Mouse (Mus musculus) MEL (cell line): ENCODE data around the gene Unc13d. TPM values are rescaled to one million over a fixed set of nuclear protein-coding genes. Genes with fewer than 3 reads are reported as not detected.

ENCODE experiments used
- DNase-seq: peaks from one replicate; pipeline ENCODE4 v3.0.0; 2011; ENCODE audit warnings: low read depth, low spot score
- H3K27ac ChIP-seq: 2 replicates; pipeline ENCODE4 v1.5.1; 2012; ENCODE audit warnings: low read depth, mild to moderate bottlenecking, control low read depth, low read length, moderate library complexity; ENCODE audit not compliant: control insufficient read depth
- H3K27me3 ChIP-seq, 2 experiments: fragments of 150-350 bp in 1 of 2; sonication (generic) in 1 of 2; 2 replicates each; pipeline ENCODE4 v1.6.1; 2012; ENCODE audit warnings: low read length in 2 of 2, mild to moderate bottlenecking in 2 of 2, improper control_type of control experiment in 1 of 2, moderate library complexity in 1 of 2; ENCODE audit not compliant: insufficient read depth in 2 of 2, control insufficient read depth in 1 of 2
- H3K36me3 ChIP-seq, 2 experiments: 2 replicates each; pipeline ENCODE4 v1.6.1; 2012 to 2014; ENCODE audit warnings: low read length in 2 of 2, improper control_type of control experiment in 1 of 2, inconsistent platforms in 1 of 2, mild to moderate bottlenecking in 1 of 2; ENCODE audit not compliant: insufficient read depth in 2 of 2, control insufficient read depth in 1 of 2
- H3K4me1 ChIP-seq, 2 experiments: fragments of 150-350 bp in 1 of 2; sonication (generic) in 1 of 2; 2 replicates each; pipeline ENCODE4 v1.6.1; 2012; ENCODE audit warnings: low read length in 2 of 2, improper control_type of control experiment in 1 of 2, mild to moderate bottlenecking in 1 of 2; ENCODE audit not compliant: insufficient read depth in 2 of 2, control insufficient read depth in 1 of 2
- H3K4me3 ChIP-seq, 2 experiments: fragments of 150-350 bp in 1 of 2; sonication (generic) in 1 of 2; 2 replicates each; pipeline ENCODE4 v1.5.1; 2012; ENCODE audit warnings: low read depth in 2 of 2, low read length in 2 of 2, mild to moderate bottlenecking in 2 of 2, moderate library complexity in 2 of 2, control low read depth in 1 of 2, improper control_type of control experiment in 1 of 2; ENCODE audit not compliant: control insufficient read depth in 1 of 2, insufficient read depth in 1 of 2
- H3K79me2 ChIP-seq: 2 replicates; pipeline ENCODE4 v1.6.1; 2012; ENCODE audit warnings: mild to moderate bottlenecking, low read length, moderate library complexity; ENCODE audit not compliant: control insufficient read depth, poor library complexity, insufficient read depth
- H3K9ac ChIP-seq: 2 replicates; pipeline ENCODE4 v1.6.1; 2012; ENCODE audit warnings: low read depth, mild to moderate bottlenecking, control low read depth, low read length, moderate library complexity; ENCODE audit not compliant: control insufficient read depth, poor library complexity, severe bottlenecking
- H3K9me3 ChIP-seq: fragments of 150-350 bp; sonication (generic); replicated peaks from 2 replicates; pipeline ENCODE4 v1.6.1; 2012; ENCODE audit warnings: mild to moderate bottlenecking, low read length, improper control_type of control experiment, moderate library complexity; ENCODE audit not compliant: insufficient read depth
- BHLHE40 ChIP-seq: IDR thresholded peaks from 2 replicates; pipeline ENCODE4 v1.6.1; 2012; ENCODE audit warnings: low read depth, mild to moderate bottlenecking, inconsistent platforms, low read length, improper control_type of control experiment, borderline replicate concordance
- CHD1 ChIP-seq: IDR thresholded peaks from 2 replicates; pipeline ENCODE4 v1.6.1; 2012; ENCODE audit warnings: low read depth, mild to moderate bottlenecking, inconsistent platforms, low read length, improper control_type of control experiment
- CHD2 ChIP-seq: IDR thresholded peaks from 2 replicates; pipeline ENCODE4 v1.6.1; 2011; ENCODE audit warnings: low read length, improper control_type of control experiment
- CTCF ChIP-seq, 3 experiments: IDR thresholded peaks in 2 of 3; conservative IDR thresholded peaks in 1 of 3; 2 replicates each; pipeline ENCODE4 v1.5.1; 2011 to 2012; ENCODE audit warnings: low read length in 3 of 3, low read depth in 2 of 3, mild to moderate bottlenecking in 2 of 3, improper control_type of control experiment in 1 of 3, inconsistent platforms in 1 of 3, mixed read lengths in 1 of 3, moderate library complexity in 1 of 3; ENCODE audit not compliant: control insufficient read depth in 1 of 3, insufficient read depth in 1 of 3, poor library complexity in 1 of 3, severe bottlenecking in 1 of 3
- E2F4 ChIP-seq: IDR thresholded peaks from 2 replicates; pipeline ENCODE4 v1.6.1; 2011; ENCODE audit warnings: low read depth, low read length, improper control_type of control experiment, borderline replicate concordance
- ELF1 ChIP-seq: IDR thresholded peaks from 2 replicates; pipeline ENCODE4 v1.6.1; 2014; ENCODE audit warnings: low read depth, mild to moderate bottlenecking, inconsistent platforms, low read length, improper control_type of control experiment, moderate library complexity
- ETS1 ChIP-seq: IDR thresholded peaks from 2 replicates; pipeline ENCODE4 v1.6.1; 2012; ENCODE audit warnings: low read depth, mild to moderate bottlenecking, inconsistent platforms, low read length, improper control_type of control experiment, moderate library complexity
- GATA1 ChIP-seq: IDR thresholded peaks from 2 replicates; pipeline ENCODE4 v1.6.1; 2011; ENCODE audit warnings: low read depth, low read length, improper control_type of control experiment
- HCFC1 ChIP-seq: IDR thresholded peaks from 2 replicates; pipeline ENCODE4 v1.6.1; 2012; ENCODE audit warnings: low read depth, mild to moderate bottlenecking, inconsistent platforms, low read length, improper control_type of control experiment, moderate library complexity
- KAT2A ChIP-seq: conservative IDR thresholded peaks from 2 replicates; pipeline ENCODE4 v1.6.1; 2012; ENCODE audit warnings: low read depth, low read length, improper control_type of control experiment, inconsistent platforms
- MAFK ChIP-seq: IDR thresholded peaks from 2 replicates; pipeline ENCODE4 v1.6.1; 2011; ENCODE audit warnings: low read depth, mild to moderate bottlenecking, low read length, improper control_type of control experiment, borderline replicate concordance
- MAX ChIP-seq: IDR thresholded peaks from 2 replicates; pipeline ENCODE4 v1.6.1; 2011; ENCODE audit warnings: low read length, improper control_type of control experiment
- MAZ ChIP-seq: IDR thresholded peaks from 2 replicates; pipeline ENCODE4 v1.6.1; 2012; ENCODE audit warnings: low read depth, mild to moderate bottlenecking, inconsistent platforms, low read length, improper control_type of control experiment
- MEF2A ChIP-seq: IDR thresholded peaks from 2 replicates; pipeline ENCODE4 v1.6.1; 2014; ENCODE audit warnings: low read depth, mild to moderate bottlenecking, inconsistent platforms, low read length, improper control_type of control experiment; ENCODE audit not compliant: poor library complexity, insufficient replicate concordance, severe bottlenecking; ENCODE audit errors: extremely low read depth
- MYB ChIP-seq: IDR thresholded peaks from 2 replicates; pipeline ENCODE4 v1.6.1; 2011; ENCODE audit warnings: mild to moderate bottlenecking, low read depth, low read length, improper control_type of control experiment
- MYC ChIP-seq: IDR thresholded peaks from 2 replicates; pipeline ENCODE4 v1.6.1; 2011; ENCODE audit warnings: low read depth, mild to moderate bottlenecking, low read length, improper control_type of control experiment, moderate library complexity
- NELFE ChIP-seq: IDR thresholded peaks from 2 replicates; pipeline ENCODE4 v1.6.1; 2011; ENCODE audit warnings: low read depth, low read length, improper control_type of control experiment
- NRF1 ChIP-seq: IDR thresholded peaks from 2 replicates; pipeline ENCODE4 v1.6.1; 2014; ENCODE audit warnings: low read depth, mild to moderate bottlenecking, inconsistent platforms, low read length, improper control_type of control experiment, moderate library complexity; ENCODE audit not compliant: poor library complexity, insufficient read depth, severe bottlenecking
- POLR2A ChIP-seq, 2 experiments: IDR thresholded peaks; 2 replicates each; pipeline ENCODE4 v1.6.1; 2011 to 2012; ENCODE audit warnings: low read length in 2 of 2, mild to moderate bottlenecking in 2 of 2, control low read depth in 1 of 2, improper control_type of control experiment in 1 of 2, low read depth in 1 of 2, moderate library complexity in 1 of 2; ENCODE audit not compliant: control insufficient read depth in 1 of 2, insufficient read depth in 1 of 2, poor library complexity in 1 of 2
- POLR2AphosphoS2 ChIP-seq: IDR thresholded peaks from 2 replicates; pipeline ENCODE4 v1.6.1; 2011; ENCODE audit warnings: low read length, improper control_type of control experiment
- RAD21 ChIP-seq: IDR thresholded peaks from 2 replicates; pipeline ENCODE4 v1.6.1; 2011; ENCODE audit warnings: mild to moderate bottlenecking, low read depth, low read length, improper control_type of control experiment
- RCOR1 ChIP-seq: IDR thresholded peaks from 2 replicates; pipeline ENCODE4 v1.6.1; 2012; ENCODE audit warnings: low read depth, mild to moderate bottlenecking, inconsistent platforms, low read length, improper control_type of control experiment
- SIN3A ChIP-seq: IDR thresholded peaks from 2 replicates; pipeline ENCODE4 v1.6.1; 2012; ENCODE audit warnings: low read length, improper control_type of control experiment, inconsistent platforms
- SMC3 ChIP-seq: IDR thresholded peaks from 2 replicates; pipeline ENCODE4 v1.6.1; 2011; ENCODE audit warnings: low read depth, low read length, improper control_type of control experiment
- TAL1 ChIP-seq: IDR thresholded peaks from 2 replicates; pipeline ENCODE4 v1.6.1; 2012; ENCODE audit warnings: mild to moderate bottlenecking, inconsistent platforms, low read length, moderate library complexity, mixed read lengths
- TBP ChIP-seq: IDR thresholded peaks from 2 replicates; pipeline ENCODE4 v1.8.0; 2011; ENCODE audit warnings: low read depth, low read length, improper control_type of control experiment
- UBTF ChIP-seq: IDR thresholded peaks from 2 replicates; pipeline ENCODE4 v1.6.1; 2012; ENCODE audit warnings: low read depth, mild to moderate bottlenecking, inconsistent platforms, low read length, improper control_type of control experiment, moderate library complexity, borderline replicate concordance; ENCODE audit not compliant: insufficient read depth
- USF1 ChIP-seq: IDR thresholded peaks from 2 replicates; pipeline ENCODE4 v1.6.1; 2014; ENCODE audit warnings: low read depth, mild to moderate bottlenecking, inconsistent platforms, low read length, improper control_type of control experiment, moderate library complexity
- USF2 ChIP-seq, 2 experiments: IDR thresholded peaks; 2 replicates each; pipeline ENCODE4 v1.6.1; 2011 to 2012; ENCODE audit warnings: improper control_type of control experiment in 2 of 2, low read length in 2 of 2, borderline replicate concordance in 1 of 2, inconsistent platforms in 1 of 2, low read depth in 1 of 2, mild to moderate bottlenecking in 1 of 2; ENCODE audit not compliant: insufficient read depth in 1 of 2
- ZC3H11A ChIP-seq: IDR thresholded peaks from 2 replicates; pipeline ENCODE4 v1.6.1; 2012; ENCODE audit warnings: low read depth, mild to moderate bottlenecking, inconsistent platforms, low read length, improper control_type of control experiment
- ZKSCAN1 ChIP-seq: IDR thresholded peaks from 2 replicates; pipeline ENCODE4 v1.6.1; 2012; ENCODE audit warnings: low read depth, mild to moderate bottlenecking, inconsistent platforms, low read length, improper control_type of control experiment, moderate library complexity
- ZMIZ1 ChIP-seq: IDR thresholded peaks from 2 replicates; pipeline ENCODE4 v1.6.1; 2012; ENCODE audit warnings: low read depth, mild to moderate bottlenecking, inconsistent platforms, low read length, improper control_type of control experiment, moderate library complexity
- ZNF384 ChIP-seq: IDR thresholded peaks from 2 replicates; pipeline ENCODE4 v1.6.1; 2012; ENCODE audit warnings: low read depth, mild to moderate bottlenecking, inconsistent platforms, low read length, improper control_type of control experiment
- polyA plus RNA-seq, 2 experiments: library from polyadenylated mRNA; stranded (reverse) in 1 of 2; unstranded in 1 of 2; fragments of >175 nt in 1 of 2; fragments of >200 nt in 1 of 2; gene quantifications; 2 replicates each; pipeline versions ENCODE4 v1.2.1 to v1.2.4; 2012; ENCODE audit warnings: low replicate concordance in 2 of 2, low read depth in 1 of 2; ENCODE audit not compliant: insufficient read length in 2 of 2, insufficient read depth in 1 of 2, missing spikeins in 1 of 2
- total RNA-seq: library from RNA; depleted of rRNA; stranded (reverse); fragments of 300-350 nt; gene quantifications from 2 replicates; pipeline ENCODE4 v1.2.3, GENCODE M21; 2012

The Unc13d gene
- total and polyA plus RNA-seq, 3 experiments: 115 to 146 TPM; not detected in 1

DNA sequence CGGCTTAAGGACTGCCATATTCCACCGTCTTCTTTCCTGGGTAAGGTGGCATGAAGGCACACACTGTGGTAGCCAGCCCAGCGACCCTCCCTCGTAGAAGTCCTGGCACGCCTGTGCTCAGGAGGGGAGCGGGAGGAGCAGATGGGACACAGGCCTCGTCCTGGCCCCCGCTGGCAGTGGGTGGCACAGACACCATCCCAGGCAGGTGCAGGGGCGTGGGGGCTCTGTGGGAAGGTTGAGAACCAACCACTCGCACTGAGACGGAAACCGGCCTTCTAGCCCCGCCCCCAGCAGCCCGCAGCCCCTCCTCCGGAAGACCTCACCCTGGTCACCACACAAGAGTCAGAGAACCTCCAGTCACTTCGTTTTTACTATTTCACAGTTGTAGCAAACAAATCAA lies 460 bp upstream of the Unc13d start (continued):
- TF ChIP-seq BHLHE40: no peak
- TF ChIP-seq MEF2A: no peak
- no peak for TF ChIP-seq MAZ
- no peak for TF ChIP-seq USF1
- TF ChIP-seq NRF1: no peak
- TF ChIP-seq MYB: no peak
- TF ChIP-seq, all 39 proteins: peak for 7

DNA sequence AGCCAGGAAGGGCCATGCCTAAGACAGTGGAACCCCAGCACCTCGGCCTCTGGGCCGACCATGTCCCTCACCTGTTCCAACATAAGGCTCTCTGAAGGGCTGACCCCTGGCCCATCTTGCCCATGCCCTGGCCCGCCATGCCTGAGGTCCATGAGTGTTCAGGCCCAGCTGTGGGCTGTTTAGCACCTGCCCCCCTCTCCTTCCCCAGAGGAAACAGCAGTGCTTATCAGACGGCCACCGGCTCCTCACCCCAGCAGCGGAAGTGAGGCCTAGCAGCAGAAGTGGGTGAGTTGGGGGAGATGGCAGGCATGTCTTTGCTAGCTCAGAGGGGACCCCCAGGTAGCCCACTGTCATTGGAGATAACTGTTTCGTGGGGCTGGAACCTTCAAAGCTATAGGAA lies 925 bp downstream of the Unc13d start:
- Histone ChIP-seq H3K4me3 (peak overlapping the region; percentile 59 to 78), H3K9ac (peak overlapping the region; percentile 94), H3K9me3 (no peaks in the 10 kb centered on the region), H3K36me3 (peaks cover 0 to 21% of the 10 kb centered on the region in 2 experiments; a peak in 2 of 4 replicates), H3K27ac (peak overlapping the region; percentile 97), H3K79me2 (peaks cover 21% of the 10 kb centered on the region), H3K4me1 (peaks cover 11 to 21% of the 10 kb centered on the region in 2 experiments), H3K27me3 (no peaks in the 10 kb centered on the region)
- peak; percentile 94 for DNase-seq
- peak; percentile 82 for TF ChIP-seq ELF1
- no peak for TF ChIP-seq MAFK
- peak; percentile 94 for TF ChIP-seq POLR2AphosphoS2
- no peak; the same call in 1 of the 2 replicates for TF ChIP-seq SMC3
- no peak for TF ChIP-seq ZC3H11A
- TF ChIP-seq MAX: peak; percentile 75
- TF ChIP-seq ZNF384: no peak
- no peak for TF ChIP-seq USF2 (IDR thresholded peaks at IDR 0.05; ENCODE audit: borderline replicate concordance in 1 of 2, insufficient read depth in 1 of 2, low read depth in 1 of 2, low read length in 2 of 2)
- TF ChIP-seq CTCF (IDR thresholded peaks at IDR 0.05 in 2 of 3, conservative IDR thresholded peaks at IDR 0.05 in 1 of 3; ENCODE audit: control insufficient read depth in 1 of 3, insufficient read depth in 1 of 3, low read depth in 2 of 3, low read length in 3 of 3, poor library complexity in 1 of 3, severe bottlenecking in 1 of 3): no peak
- peak; percentile 78 for TF ChIP-seq HCFC1
- peak; percentile 75; the same call in 1 of the 2 replicates for TF ChIP-seq MYC
- peak; percentile 97 for TF ChIP-seq ETS1
- peak; percentile 74 for TF ChIP-seq RCOR1
- no peak for TF ChIP-seq NRF1
- peak; percentile 84 for TF ChIP-seq ZMIZ1
- no peak for TF ChIP-seq USF1
- peak; percentile 97 for TF ChIP-seq SIN3A
- peak; percentile 86 for TF ChIP-seq TBP
- TF ChIP-seq CHD2: peak; percentile 31; the same call in 1 of the 2 replicates
- no peak; the same call in 1 of the 2 replicates for TF ChIP-seq KAT2A
- no peak for TF ChIP-seq UBTF
- TF ChIP-seq TAL1: peak; percentile 95
- peak; percentile 57; the same call in 1 of the 2 replicates for TF ChIP-seq MYB
- TF ChIP-seq E2F4: no peak
- TF ChIP-seq RAD21: no peak
- peak; percentile 92 for TF ChIP-seq GATA1
- TF ChIP-seq ZKSCAN1: no peak
- peak; percentile 77 to 83; a peak in 3 of 4 replicates for TF ChIP-seq POLR2A (IDR thresholded peaks at IDR 0.05; ENCODE audit: control insufficient read depth in 1 of 2, insufficient read depth in 1 of 2, low read depth in 1 of 2, low read length in 2 of 2, poor library complexity in 1 of 2)
- TF ChIP-seq NELFE: peak; percentile 87
- TF ChIP-seq MAZ: peak; percentile 98
- 0 out of 2 replicates have a peak, but pooled peaks have one; percentile 20 for TF ChIP-seq CHD1
- peak; percentile 55; the same call in 1 of the 2 replicates for TF ChIP-seq BHLHE40
- peak; percentile 57; the same call in 1 of the 2 replicates for TF ChIP-seq MEF2A
